Mouse (Mus musculus) G1E (cell line): ENCODE data around the gene Tpra1. TPM values are rescaled to one million over a fixed set of nuclear protein-coding genes. Genes with fewer than 3 reads are reported as not detected.

Experiments
- ATAC-seq: 2 replicates; pipeline ENCODE4 v1.8.0; 2016; ENCODE audit warnings: mild to moderate bottlenecking; ENCODE audit not compliant: insufficient number of reproducible peaks, poor library complexity, low FRiP score, severe bottlenecking; ENCODE audit errors: extremely low read depth
- DNase-seq: peaks from one replicate; pipeline ENCODE4 v3.0.0; 2012; ENCODE audit warnings: low spot score
- H3K27me3 ChIP-seq: 2 replicates; pipeline ENCODE4 v1.6.1; 2012; ENCODE audit warnings: mild to moderate bottlenecking, low read length, inconsistent platforms; ENCODE audit not compliant: insufficient read depth
- H3K36me3 ChIP-seq: replicated peaks from 2 replicates; pipeline ENCODE3; 2012; ENCODE audit warnings: mild to moderate bottlenecking, inconsistent platforms
- H3K4me1 ChIP-seq: 2 replicates; pipeline ENCODE4 v1.6.1; 2012; ENCODE audit warnings: low read depth, low read length, inconsistent platforms, mixed read lengths; ENCODE audit not compliant: insufficient read depth
- H3K4me3 ChIP-seq: 2 replicates; pipeline ENCODE4 v1.5.1; 2012; ENCODE audit warnings: low read depth, mild to moderate bottlenecking, inconsistent platforms, low read length, moderate library complexity, mixed read lengths
- H3K9me3 ChIP-seq: replicated peaks from 2 replicates; pipeline ENCODE4 v1.6.1; 2012; ENCODE audit warnings: inconsistent platforms
- CTCF ChIP-seq: IDR thresholded peaks from 2 replicates; pipeline ENCODE4 v1.5.1; 2012; ENCODE audit warnings: low read depth, low read length, inconsistent platforms, mixed read lengths
- GATA1 ChIP-seq: IDR thresholded peaks from 2 replicates; pipeline ENCODE4 v1.6.1; 2012; ENCODE audit warnings: borderline replicate concordance, low read length, inconsistent platforms, mixed read lengths
- GATA2 ChIP-seq: IDR thresholded peaks from 2 replicates; pipeline ENCODE4 v1.6.1; 2012; ENCODE audit warnings: low read depth, low read length, inconsistent platforms, borderline replicate concordance
- POLR2AphosphoS5 ChIP-seq: IDR thresholded peaks from 2 replicates; pipeline ENCODE4 v1.6.1; 2012; ENCODE audit warnings: low read depth, low read length, inconsistent platforms; ENCODE audit not compliant: insufficient replicate concordance
- TAL1 ChIP-seq: conservative IDR thresholded peaks from 2 replicates; pipeline ENCODE4 v1.6.1; 2012; ENCODE audit warnings: low read depth, low read length, inconsistent platforms, mixed read lengths
- polyA plus RNA-seq: library from polyadenylated mRNA; stranded (reverse); fragments of >175 nt; gene quantifications from 2 replicates; pipeline ENCODE4 v1.2.3, GENCODE M21; 2012
- total RNA-seq, 2 experiments: library from RNA; stranded (forward) in 1 of 2; stranded (reverse) in 1 of 2; fragments of 200-1000 nt in 1 of 2; fragments of >200 nt in 1 of 2; fragmentation: Nextera tagmentation in 1 of 2; gene quantifications; 2 replicates each; pipeline ENCODE4 v1.2.3; 2014 to 2017

Gene Tpra1
- total RNA-seq (2014; fragmentation: Nextera tagmentation) (28.8 and 30.5 TPM in 2 replicates), total RNA-seq (2017) (25.9 and 33.6 TPM in 2 replicates), polyA plus RNA-seq (70.6 and 76.8 TPM in 2 replicates)

DNA sequence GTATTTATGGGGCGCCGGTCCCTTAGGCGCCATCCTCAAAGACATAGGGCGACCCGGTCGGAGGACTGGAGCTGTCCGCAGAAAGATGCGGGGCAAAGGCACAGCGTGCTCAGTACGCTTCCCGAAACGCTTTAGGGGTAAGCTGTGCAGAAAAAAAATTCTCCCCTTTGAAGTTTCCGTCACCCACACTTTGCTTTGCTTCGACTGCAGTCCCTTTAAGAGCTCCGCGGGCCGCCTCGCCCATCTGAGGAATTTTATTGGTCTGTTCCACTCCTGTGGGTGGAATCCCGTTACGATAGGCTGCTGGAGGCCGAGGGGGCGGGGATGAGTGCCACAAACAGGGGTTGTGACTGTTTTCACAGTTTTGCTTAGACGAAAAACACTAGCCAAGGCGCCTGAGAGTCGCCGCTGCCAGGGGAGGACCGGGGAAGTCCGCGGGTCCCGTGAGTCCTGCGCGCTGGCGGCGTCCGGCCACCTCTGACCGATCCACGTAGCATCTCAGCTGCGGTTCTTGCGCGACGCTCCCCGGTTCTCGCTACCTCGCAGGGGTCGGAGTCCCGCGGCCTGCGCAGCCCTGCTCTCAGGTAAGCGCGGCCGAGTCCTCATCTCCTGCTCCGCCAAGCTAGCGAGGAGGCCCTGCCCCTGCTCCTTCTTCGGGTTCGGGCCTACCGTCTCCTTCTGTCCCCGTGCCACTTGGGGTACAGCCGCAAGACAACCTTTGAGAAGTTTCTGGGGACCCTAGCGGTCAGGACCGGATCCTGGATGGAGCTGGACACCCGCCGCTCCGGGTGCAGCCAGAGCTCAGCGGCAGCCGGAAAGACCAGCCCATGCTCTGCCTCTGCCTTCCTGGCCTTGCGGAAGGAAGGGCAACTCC, at the start of gene Tpra1:
TSS of gene Tpra1 (plus strand) at position 305 of the 874 bp plus-strand sequence.
- Histone ChIP-seq H3K9me3 (no peaks in the 10 kb centered on the region), H3K4me3 (peak within 1 kb of the TSS; percentile 97), H3K27me3 (no peaks in the 10 kb centered on the region), H3K4me1 (peaks cover 76% of the 10 kb centered on the region), H3K36me3 (peaks cover 47% of the 10 kb centered on the region)
- ATAC-seq (peak; percentile 74), DNase-seq (peak; percentile 99)
- TF ChIP-seq GATA1 (no peak), TAL1 (no peak), GATA2 (no peak), POLR2AphosphoS5 (no peak), CTCF (no peak)

DNA sequence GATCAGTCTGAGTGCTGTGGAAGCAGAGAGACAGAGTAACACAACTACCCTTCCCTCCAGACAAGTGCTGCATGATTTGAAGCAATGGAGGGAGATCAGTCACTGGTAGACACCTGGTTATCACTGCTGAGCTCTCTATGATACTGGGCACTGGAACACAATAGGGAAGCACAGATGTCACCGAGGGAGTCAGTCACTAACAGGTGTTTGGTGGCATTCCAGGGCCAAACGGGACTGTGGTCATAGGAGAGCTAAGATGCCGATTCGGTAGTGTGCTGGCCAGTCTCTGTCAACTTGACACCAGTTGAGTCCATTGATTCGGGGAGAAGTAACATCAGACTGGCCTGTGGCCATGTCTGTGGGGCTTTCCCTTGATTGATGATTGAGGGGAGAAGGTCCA, 47.5 kb upstream of the Tpra1 start:
- H3K4me1 ChIP-seq, result no peaks in the 10 kb centered on the region; the same call in 1 of the 2 replicates
- no peak overlapping the region for H3K4me3 ChIP-seq
- ATAC-seq (no peak), DNase-seq (no peak)
- TF ChIP-seq CTCF (no peak), GATA1 (no peak), TAL1 (no peak)
- H3K9me3 ChIP-seq, result no peaks in the 10 kb centered on the region; the same call in 1 of the 2 replicates
- H3K36me3 ChIP-seq, result no peaks in the 10 kb centered on the region
- H3K27me3 ChIP-seq, result peaks cover 65% of the 10 kb centered on the region

- H3K27me3 ChIP-seq, result peaks cover 69% of the 10 kb centered on the region
- TF ChIP-seq TAL1 (no peak), CTCF (peak; percentile 44)
Measured at GRCm38 (mm10) chr6:88855636-88856035, 46.4 kb upstream of the Tpra1 start.

DNA sequence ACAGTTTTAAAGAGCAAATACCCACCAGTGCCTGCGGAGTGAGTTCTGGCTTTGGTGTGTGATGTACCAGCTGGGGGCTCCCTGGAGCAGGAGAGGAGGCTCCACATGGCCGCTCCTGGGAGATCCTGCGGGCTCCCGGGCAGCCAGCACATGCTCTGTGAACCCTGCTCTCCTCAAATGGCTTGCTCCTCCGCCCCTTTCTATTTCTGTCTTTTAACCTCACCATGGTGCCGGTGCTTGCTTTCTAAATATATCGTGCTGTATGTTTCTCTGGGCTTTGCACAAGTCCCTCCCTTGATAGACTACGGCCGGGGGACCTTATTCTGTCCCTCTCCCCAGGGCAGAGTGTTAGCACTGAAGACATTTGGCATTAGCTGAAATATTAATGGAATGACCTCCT, 44.8 kb upstream of the Tpra1 start:
- H3K27me3 ChIP-seq, result peaks cover 72% of the 10 kb centered on the region
- no peak for TF ChIP-seq GATA2
- no peak for TF ChIP-seq POLR2AphosphoS5
- no peak for TF ChIP-seq TAL1
- no peak for TF ChIP-seq CTCF
- no peak for TF ChIP-seq GATA1
- H3K4me3 ChIP-seq, result no peak overlapping the region

More at GRCm38 (mm10) chr6:88855636-88856035, 46.4 kb upstream of the Tpra1 start:
- Histone ChIP-seq H3K9me3 (no peaks in the 10 kb centered on the region; the same call in 1 of the 2 replicates), H3K4me1 (no peaks in the 10 kb centered on the region; the same call in 1 of the 2 replicates), H3K4me3 (no peak overlapping the region), H3K36me3 (no peaks in the 10 kb centered on the region)
- ATAC-seq (no peak), DNase-seq (peak; percentile 67)

GRCm38 (mm10) chr6:88857830-88858229, 44.2 kb upstream of the Tpra1 start:
- no peak for DNase-seq
- Histone ChIP-seq H3K4me3 (no peak overlapping the region), H3K9me3 (peaks cover 3% of the 10 kb centered on the region), H3K4me1 (peaks cover 3% of the 10 kb centered on the region; the same call in 1 of the 2 replicates), H3K27me3 (peaks cover 73% of the 10 kb centered on the region), H3K36me3 (no peaks in the 10 kb centered on the region)
- TF ChIP-seq TAL1 (no peak), GATA2 (no peak), CTCF (no peak)
- ATAC-seq, result no peak

More for the DNA sequence above, 44.8 kb upstream of the Tpra1 start:
- Histone ChIP-seq H3K36me3 (no peaks in the 10 kb centered on the region), H3K9me3 (peaks cover 3% of the 10 kb centered on the region), H3K4me1 (peaks cover 3% of the 10 kb centered on the region; the same call in 1 of the 2 replicates)
- no peak for DNase-seq
- no peak for ATAC-seq

- peaks cover 3% of the 10 kb centered on the region; the same call in 1 of the 2 replicates for H3K4me1 ChIP-seq
- peaks cover 74% of the 10 kb centered on the region for H3K27me3 ChIP-seq
- H3K9me3 ChIP-seq, result peaks cover 3% of the 10 kb centered on the region
- no peak for DNase-seq
- TF ChIP-seq GATA2, result no peak
- no peak for TF ChIP-seq POLR2AphosphoS5
- no peak for TF ChIP-seq CTCF
- TF ChIP-seq TAL1, result no peak
- no peak for TF ChIP-seq GATA1
- no peaks in the 10 kb centered on the region for H3K36me3 ChIP-seq
- no peak for ATAC-seq
- no peak overlapping the region for H3K4me3 ChIP-seq
Measured at GRCm38 (mm10) chr6:88858341-88858740, 43.7 kb upstream of the Tpra1 start.

DNA sequence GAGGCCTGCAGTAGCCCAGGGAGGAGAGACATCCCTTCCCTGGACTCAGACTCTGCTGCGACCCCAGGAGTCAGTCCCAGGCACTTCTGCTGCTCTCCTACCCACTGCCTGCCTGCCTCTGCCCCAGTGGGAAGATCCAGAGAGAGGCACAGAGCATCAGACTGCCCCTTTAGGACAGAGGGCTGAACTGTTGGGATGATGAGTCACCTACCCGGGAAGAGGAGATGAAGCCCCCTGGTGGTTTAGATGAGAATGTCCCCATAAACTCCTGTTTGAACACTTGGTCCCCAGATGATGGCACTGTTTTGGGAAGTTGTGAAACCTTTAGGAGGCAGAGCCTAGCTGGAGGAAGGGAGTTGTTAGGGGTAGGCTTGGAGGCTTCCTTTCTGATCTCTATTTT, 41.1 kb upstream of the Tpra1 start:
- peaks cover 3% of the 10 kb centered on the region; the same call in 1 of the 2 replicates for H3K4me1 ChIP-seq
- peak; percentile 61 for DNase-seq
- H3K4me3 ChIP-seq, result no peak overlapping the region
- H3K27me3 ChIP-seq, result peaks cover 73% of the 10 kb centered on the region
- peaks cover 3% of the 10 kb centered on the region for H3K9me3 ChIP-seq
- no peak for ATAC-seq
- no peaks in the 10 kb centered on the region for H3K36me3 ChIP-seq
- TF ChIP-seq GATA1, result no peak
- TF ChIP-seq CTCF, result peak; percentile 28; the same call in 1 of the 2 replicates
- TF ChIP-seq POLR2AphosphoS5, result no peak
